Mouse (Mus musculus) forelimb bud, embryonic 11.5 days (tissue): ENCODE measurements around the gene Sec24d.

ENCODE experiments used
- DNase-seq: peaks from one replicate; pipeline ENCODE4 v3.0.0-alpha.2; 2012; ENCODE audit warnings: low read depth, low spot score

The Sec24d gene

GRCm38 (mm10) chr3:123397562-123398481 is 130.6 kb downstream of the Sec24d start:
- no peak for DNase-seq

- no peak for DNase-seq
These were observed 137.7 kb downstream of the Sec24d start for GRCm38 (mm10) chr3:123404945-123405344.

- DNase-seq = no peak
These were observed 144.7 kb downstream of the Sec24d start for GRCm38 (mm10) chr3:123411821-123412578.

GRCm38 (mm10) chr3:123413173-123413572 is 145.9 kb downstream of the Sec24d start:
- no peak for DNase-seq
